ENCODE assay signal across 12 mouse cellular contexts in genomic region chr14:22627105-22627829, GRCm38 (mm10).
DNase-seq lines count a peak whose midpoint lies in the region; ATAC-seq lines count a peak whose summit lies in the region.
"Had no signal": no experiment of that assay in that cellular context is flagged by ENCODE, and none has a peak within 500 bp of the region (broad histone marks: within the 10 kb centered on the region; RNA-seq: fewer than 3 reads in every experiment).

No protein-coding gene starts in this region.

- DNase-seq in midbrain, embryonic 11.5 days (ENCODE audit: low spot score, missing footprints): peak; percentile 37
- DNase-seq in midbrain, embryonic 10.5 days (ENCODE audit: low spot score): no peak
- DNase-seq in embryo, embryonic 9.5 days (ENCODE audit: extremely low spot score): peak; percentile 10
- peak; percentile 86 to 92 for DNase-seq in kidney, adult 8-10 months
- peak; percentile 92 for DNase-seq in skeletal muscle tissue, adult 2 months (ENCODE audit: low read depth, low spot score)
- no peak for DNase-seq in ovary, adult 18-20 months (ENCODE audit: low spot score)
- DNase-seq in spleen, adult 18-20 months: no peak
- DNase-seq: heart, postnatal 36 days had no signal

- no peaks in the 10 kb centered on the region for H3K27me3 ChIP-seq in midbrain, embryonic 11.5 days (ENCODE audit: control insufficient read depth, insufficient read depth, low read length)
- no peaks in the 10 kb centered on the region for H3K27me3 ChIP-seq in midbrain, embryonic 10.5 days (ENCODE audit: low read depth, poor library complexity, severe bottlenecking)
- H3K27me3 ChIP-seq: lung, embryonic 15.5 days; midbrain, embryonic 15.5 days had no signal

- H3K4me2 ChIP-seq in midbrain, embryonic 11.5 days: no peak overlapping the region
- H3K4me2 ChIP-seq: lung, embryonic 15.5 days; midbrain, embryonic 15.5 days had no signal

- no peaks in the 10 kb centered on the region for H3K9me3 ChIP-seq in midbrain, embryonic 11.5 days (ENCODE audit: control insufficient read depth, low read length)
- H3K9me3 ChIP-seq in midbrain, embryonic 10.5 days (replicated peaks): no peaks in the 10 kb centered on the region
- H3K9me3 ChIP-seq: lung, embryonic 15.5 days; midbrain, embryonic 15.5 days had no signal

- H3K9ac ChIP-seq in midbrain, embryonic 11.5 days (ENCODE audit: low read length): no peak overlapping the region
- H3K9ac ChIP-seq: lung, embryonic 15.5 days; midbrain, embryonic 15.5 days had no signal

- H3K4me1 ChIP-seq in midbrain, embryonic 11.5 days (ENCODE audit: control insufficient read depth, insufficient read depth, low read length): no peaks in the 10 kb centered on the region
- H3K4me1 ChIP-seq in midbrain, embryonic 10.5 days: no peaks in the 10 kb centered on the region
- H3K4me1 ChIP-seq: lung, embryonic 15.5 days; midbrain, embryonic 15.5 days had no signal

- 75% methylated on average over 8 of the region's 8 CpGs for WGBS in midbrain, embryonic 11.5 days
- WGBS in midbrain, embryonic 10.5 days: 87% methylated on average over 8 of the region's 8 CpGs

- no peak for ATAC-seq in midbrain, embryonic 11.5 days (ENCODE audit: low FRiP score)
- ATAC-seq: intestine, embryonic 16.5 days; midbrain, embryonic 15.5 days had no signal

- H3K36me3 ChIP-seq in midbrain, embryonic 11.5 days (ENCODE audit: control insufficient read depth, insufficient read depth, low read length): no peaks in the 10 kb centered on the region
- no peaks in the 10 kb centered on the region for H3K36me3 ChIP-seq in midbrain, embryonic 10.5 days
- H3K36me3 ChIP-seq: lung, embryonic 15.5 days; midbrain, embryonic 15.5 days had no signal

- H3K27ac ChIP-seq in midbrain, embryonic 11.5 days (ENCODE audit: low read depth, low read length): no peak overlapping the region
- no peak overlapping the region for H3K27ac ChIP-seq in midbrain, embryonic 10.5 days (replicated peaks)
- H3K27ac ChIP-seq: lung, embryonic 15.5 days; midbrain, embryonic 15.5 days had no signal

- no peak overlapping the region for H3K4me3 ChIP-seq in midbrain, embryonic 11.5 days (ENCODE audit: low read depth, low read length)
- no peak overlapping the region for H3K4me3 ChIP-seq in midbrain, embryonic 10.5 days
- H3K4me3 ChIP-seq: erythroblast, embryonic 14.5 days; lung, embryonic 15.5 days; midbrain, embryonic 15.5 days had no signal

Comparison
In these comparisons a context has a peak if more than half of its experiments do, and no peak if none do; other contexts are left out.
1. DNase-seq: peak in midbrain, embryonic 11.5 days (single experiment), embryo, embryonic 9.5 days (single experiment), kidney, adult 8-10 months (2 of 2) and skeletal muscle tissue, adult 2 months (single experiment); none in midbrain, embryonic 10.5 days (single experiment), ovary, adult 18-20 months (single experiment) and spleen, adult 18-20 months (0 of 2).